Mouse (Mus musculus): ENCODE results near the gene Sipa1.

DNA sequence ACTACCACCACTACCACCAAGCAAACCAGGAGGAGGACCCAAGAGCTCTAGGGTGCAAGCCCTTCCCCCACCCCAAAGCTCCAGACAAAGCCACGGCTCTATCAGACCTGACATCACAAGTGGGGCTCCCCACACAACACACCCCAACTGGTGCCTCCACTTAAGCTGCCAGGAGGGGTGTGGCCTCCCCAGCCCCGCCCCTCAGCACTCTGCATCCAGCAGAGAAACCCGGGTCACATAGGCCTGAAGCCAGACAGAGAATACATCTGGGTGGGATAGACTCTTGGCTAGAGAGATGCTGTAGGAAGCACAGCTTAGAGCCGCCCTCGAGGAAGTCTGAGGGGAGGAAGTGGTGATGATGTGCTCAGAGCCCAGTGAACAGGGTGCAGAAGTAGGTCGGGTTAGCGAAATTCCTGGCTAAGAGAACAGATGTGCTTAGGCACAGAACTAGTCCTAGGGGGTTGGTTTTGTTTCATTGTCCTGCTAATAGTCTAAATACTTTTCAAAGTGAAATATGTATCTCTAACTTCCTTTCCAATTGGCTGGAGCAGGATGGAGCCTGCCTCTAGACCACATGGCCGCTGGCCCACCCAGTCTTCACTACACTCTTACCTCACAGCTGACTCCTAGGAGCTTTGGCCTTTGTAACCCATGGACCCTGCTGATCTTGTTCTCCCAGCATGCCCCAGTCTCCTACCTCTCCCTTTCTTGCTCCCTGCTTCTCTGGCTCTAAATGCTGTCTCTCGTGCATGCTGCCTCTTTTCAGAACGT lies 41.5 kb upstream of the Sipa1 start:
- TF ChIP-seq POLR2A (IDR thresholded peaks at IDR 0.05; ENCODE audit: borderline replicate concordance, control insufficient read depth, low read depth, low read length) (no peak), CTCF (IDR thresholded peaks at IDR 0.05; ENCODE audit: control insufficient read depth, insufficient read depth, low read length) (no peak)

Data from bone marrow, adult 2 months (tissue).